Mouse (Mus musculus) layer of hippocampus, adult 9-10 months (tissue): ENCODE measurements around the gene Gm3526.
"Not testable (repeated sequence)": the region's sequence is repeated elsewhere in the genome, so short reads cannot be mapped to it uniquely, and the experiment has no call there.

Source experiments
- DNase-seq: peaks from one replicate; pipeline ENCODE4 v3.0.0; 2022; ENCODE audit warnings: low spot score

Gm3526 gene

GRCm38 (mm10) chr14:5260480-5260879, at the start of gene Gm3526:
Gm3526 (minus strand) TSS chr14:5260580.
- DNase-seq, result not testable (repeated sequence)
